Comparison of ENCODE assay signal across 9 mouse cellular contexts in the genomic region with DNA sequence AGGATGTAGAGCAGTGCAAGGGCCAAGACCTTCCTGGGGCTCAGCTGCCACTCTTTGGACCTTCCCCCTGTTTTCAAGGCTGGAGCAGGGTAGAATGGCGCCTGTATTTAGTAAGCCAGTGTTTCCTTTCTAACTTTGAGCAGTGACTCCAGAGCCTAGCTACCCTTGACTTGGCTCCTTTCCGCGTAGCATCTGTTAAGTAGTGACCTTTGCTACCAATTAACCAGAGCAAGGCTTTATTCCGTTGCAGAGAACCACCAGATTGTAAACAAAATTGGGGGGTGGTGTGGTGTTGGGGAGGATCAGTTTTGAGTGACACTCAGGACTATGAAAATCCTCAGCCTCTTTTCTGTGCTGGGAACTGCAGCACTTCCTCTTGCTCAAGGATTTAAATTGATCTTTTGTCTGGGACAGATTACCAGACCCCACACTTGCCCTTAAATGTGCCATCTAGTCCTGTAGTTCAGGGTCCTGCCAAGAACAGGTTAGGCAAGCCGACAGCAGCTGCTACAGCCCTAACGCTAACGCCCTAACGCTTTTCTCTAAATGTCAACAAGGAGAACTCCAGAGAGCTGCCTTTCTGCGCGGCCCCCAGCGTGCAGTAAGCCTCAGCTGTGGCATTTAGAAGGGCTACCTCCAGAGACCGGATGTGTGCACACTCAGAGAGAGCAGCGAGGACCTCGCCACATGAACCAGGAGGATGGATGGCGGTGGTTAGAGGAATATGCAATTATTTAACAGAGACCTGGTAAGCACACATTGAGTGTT. TPM values are rescaled to one million over a fixed set of nuclear protein-coding genes. Genes with fewer than 3 reads are reported as not detected.
DNase-seq lines count a peak whose midpoint lies in the region; ATAC-seq and TF ChIP-seq lines count a peak whose summit lies in the region.
"Had no signal": no experiment of that assay in that cellular context is flagged by ENCODE, and none has a peak within 500 bp of the region (broad histone marks: within the 10 kb centered on the region; RNA-seq: fewer than 3 reads in every experiment).

No protein-coding gene starts in this region.

- 0 out of 2 replicates have a peak, but pooled peaks have one; percentile 32 for ATAC-seq in forebrain, embryonic 15.5 days (replicated peaks)
- ATAC-seq in forebrain, postnatal 0 days: no peak
- peak; percentile 65 for ATAC-seq in megakaryocyte, adult 5-6 weeks (ENCODE audit: poor library complexity, severe bottlenecking)

- H3K36me3 ChIP-seq in forebrain, embryonic 15.5 days: no peaks in the 10 kb centered on the region
- no peaks in the 10 kb centered on the region for H3K36me3 ChIP-seq in forebrain, postnatal 0 days (ENCODE audit: insufficient read depth)
- H3K36me3 ChIP-seq in kidney, adult 2 months (ENCODE audit: control insufficient read depth, insufficient read depth, low read length): no peaks in the 10 kb centered on the region

- intact Hi-C loops in heart, postnatal 36 days (cut with DNase I): no loop called here

- no peaks in the 10 kb centered on the region for H3K4me1 ChIP-seq in forebrain, embryonic 15.5 days
- H3K4me1 ChIP-seq in forebrain, postnatal 0 days (ENCODE audit: insufficient read depth): no peaks in the 10 kb centered on the region
- H3K4me1 ChIP-seq in kidney, adult 2 months (ENCODE audit: control insufficient read depth, insufficient read depth, low read length): peaks cover 17% of the 10 kb centered on the region

- H3K9me3 ChIP-seq in forebrain, embryonic 15.5 days: no peaks in the 10 kb centered on the region
- H3K9me3 ChIP-seq in forebrain, postnatal 0 days (ENCODE audit: low read length): no peaks in the 10 kb centered on the region

- H3K4me3 ChIP-seq in forebrain, embryonic 15.5 days: no peak overlapping the region
- H3K4me3 ChIP-seq in forebrain, postnatal 0 days (ENCODE audit: low read depth, low read length): no peak overlapping the region
- H3K4me3 ChIP-seq in kidney, adult 2 months (ENCODE audit: insufficient read depth, low read depth, low read length): no peak overlapping the region

- no peaks in the 10 kb centered on the region for H3K27me3 ChIP-seq in forebrain, embryonic 15.5 days
- no peaks in the 10 kb centered on the region for H3K27me3 ChIP-seq in forebrain, postnatal 0 days (ENCODE audit: insufficient read depth, low read length)
- H3K27me3 ChIP-seq in kidney, adult 2 months (replicated peaks; ENCODE audit: control insufficient read depth, insufficient read depth, low read length): no peaks in the 10 kb centered on the region
- H3K27me3 ChIP-seq: CH12.LX had no signal

- H3K27ac ChIP-seq in forebrain, embryonic 15.5 days (replicated peaks): no peak overlapping the region
- no peak overlapping the region for H3K27ac ChIP-seq in forebrain, postnatal 0 days (ENCODE audit: low read depth, low read length)
- peak overlapping the region; percentile 61 for H3K27ac ChIP-seq in kidney, adult 2 months (ENCODE audit: insufficient read depth, low read depth, low read length)

- no peak for DNase-seq in forebrain, postnatal 0 days
- peak; percentile 37 for DNase-seq in T-cell, adult 2 months (ENCODE audit: low spot score)
- peak; percentile 93 for DNase-seq in kidney, adult 2 months
- no peak for DNase-seq in frontal cortex, postnatal 14 days (ENCODE audit: low spot score in 2 of 2)
- DNase-seq in right cerebral cortex, postnatal 4 days: no peak
- no peak for DNase-seq in heart, postnatal 36 days

- 38% methylated on average over 15 of the region's 15 CpGs for WGBS in forebrain, embryonic 15.5 days
- 40% methylated on average over 15 of the region's 15 CpGs for WGBS in forebrain, postnatal 0 days
- WGBS in kidney, adult 2 months: 28% methylated on average over 15 of the region's 15 CpGs

- H3K9ac ChIP-seq in forebrain, embryonic 15.5 days (replicated peaks): no peak overlapping the region
- H3K9ac ChIP-seq in forebrain, postnatal 0 days: no peak overlapping the region

- no peak for TF ChIP-seq POLR2A in kidney, adult 2 months (IDR thresholded peaks at IDR 0.05; ENCODE audit: low read depth, low read length)

- no peak overlapping the region for H3K4me2 ChIP-seq in forebrain, embryonic 15.5 days (replicated peaks)
- H3K4me2 ChIP-seq in forebrain, postnatal 0 days (ENCODE audit: low read depth): no peak overlapping the region

- no peak for TF ChIP-seq CTCF in forebrain, postnatal 0 days (IDR thresholded peaks at IDR 0.05; ENCODE audit: low read depth)
- TF ChIP-seq CTCF in kidney, adult 2 months (conservative IDR thresholded peaks at IDR 0.05; ENCODE audit: insufficient read depth, insufficient read length, low read depth, low read length): no peak

RNA-seq across cellular contexts. Expression of a gene that starts 59.9 kb away (rescaled TPM):
- polyA plus RNA-seq in forebrain, embryonic 15.5 days (2015; fragmentation: Nextera tagmentation; extraction: Ambion mirVana): 35.2 and 37.5 TPM in 2 replicates
- total RNA-seq in forebrain, postnatal 0 days (2014; rRNA removed): 50.2 and 67.0 TPM in 2 replicates
- 47.7 and 63.0 TPM in 2 replicates for polyA plus RNA-seq in forebrain, postnatal 0 days (2015; fragmentation: Nextera tagmentation; extraction: Ambion mirVana)
- polyA plus RNA-seq in kidney, adult 2 months (2012; rRNA removed): 15.9 and 21.3 TPM in 2 replicates
- total RNA-seq in megakaryocyte, adult 5-6 weeks (2015): 48.3 and 53.9 TPM in 2 replicates
- total RNA-seq in megakaryocyte, adult 5-6 weeks (2017): 44.6 and 46.2 TPM in 2 replicates
- total RNA-seq in heart, postnatal 36 days (2021): 10 to 100 TPM; 16.8 to 17.8 TPM

Comparison
In these comparisons a context has a peak if more than half of its experiments do, and no peak if none do; other contexts are left out.
1. DNase-seq: peak in T-cell, adult 2 months (single experiment) and kidney, adult 2 months (single experiment); none in forebrain, postnatal 0 days (single experiment), frontal cortex, postnatal 14 days (0 of 2), right cerebral cortex, postnatal 4 days (single experiment) and heart, postnatal 36 days (0 of 2).